Mouse (Mus musculus): ENCODE measurements around the gene Cdk20. TPM values are rescaled to one million over a fixed set of nuclear protein-coding genes. Genes with fewer than 3 reads are reported as not detected.

Cdk20 gene
- total and polyA plus RNA-seq, 3 experiments = 0.21 to 2.2 (median 1.5) TPM

DNA sequence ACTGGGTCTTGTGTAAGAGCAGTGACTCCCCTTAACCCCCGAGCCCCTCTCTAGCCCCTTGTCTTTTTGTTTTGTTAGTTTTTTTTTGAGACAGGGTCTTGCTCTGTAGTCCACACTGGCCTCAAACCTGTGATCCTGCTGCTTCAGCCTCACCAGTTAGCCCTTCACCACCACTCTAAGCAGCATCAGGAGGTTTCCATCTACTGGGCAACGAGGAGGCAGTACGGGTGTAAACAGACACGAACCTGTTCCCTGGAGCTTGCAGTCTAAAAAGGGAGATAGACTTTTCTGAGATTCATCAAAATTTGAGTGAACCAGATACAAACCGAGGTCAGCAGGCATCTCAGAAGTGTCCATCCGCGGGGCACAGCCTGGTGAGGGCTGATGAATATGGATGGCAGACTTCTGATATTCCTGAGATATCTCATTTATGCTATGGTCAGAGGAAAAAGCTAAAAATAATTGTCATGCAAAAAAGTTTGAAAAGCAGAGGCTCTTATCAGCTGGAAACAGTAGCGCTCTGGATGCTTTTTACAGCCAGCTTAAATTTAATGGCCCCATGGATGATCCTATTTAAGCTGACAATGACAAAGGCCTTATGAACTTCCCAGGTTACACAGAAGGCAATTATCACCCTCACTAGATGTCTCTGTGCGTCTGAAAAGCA, 13.3 kb downstream of the Cdk20 start:
- DNase-seq (ENCODE audit: extremely low read depth) = no peak
- no peaks in the 10 kb centered on the region for H3K36me3 ChIP-seq (replicated peaks in 1 of 2; ENCODE audit: control insufficient read depth in 1 of 2, insufficient read depth in 1 of 2, low read length in 1 of 2)
- no peak overlapping the region for H3K4me3 ChIP-seq (replicated peaks in 1 of 3; ENCODE audit: low read depth in 2 of 3, low read length in 2 of 3, poor library complexity in 1 of 3)
- TF ChIP-seq MAZ (IDR thresholded peaks at IDR 0.05; ENCODE audit: low read depth, low read length) = no peak
- no peak for TF ChIP-seq MYC (IDR thresholded peaks at IDR 0.05; ENCODE audit: low read depth, low read length)
- TF ChIP-seq ZNF384 (IDR thresholded peaks at IDR 0.05; ENCODE audit: low read depth, low read length) = no peak
- TF ChIP-seq JUN (IDR thresholded peaks at IDR 0.05; ENCODE audit: insufficient read depth, low read depth, low read length) = no peak
- TF ChIP-seq HCFC1 (IDR thresholded peaks at IDR 0.05; ENCODE audit: low read depth, low read length) = no peak
- no peak for TF ChIP-seq USF1 (IDR thresholded peaks at IDR 0.05; ENCODE audit: low read depth, low read length)
- in situ Hi-C loops (cut with MboI; ENCODE audit: low pct_ligation_motif_present, low pct_unique_long_range_greater_than_20kb, low sequenced_read_pairs) (loop anchor here (10.0 kb wide), 1 partner anchor 201 kb away; no protein-coding TSS in a partner anchor), dilution Hi-C loops (cut with MboI; ENCODE audit: extremely low pct_ligation_motif_present, extremely low pct_unique_long_range_greater_than_20kb, low sequenced_read_pairs) (no loop called here)
- peaks cover 0 to 8% of the 10 kb centered on the region in 2 experiments; a peak in 2 of 4 replicates for H3K4me1 ChIP-seq (ENCODE audit: control insufficient read depth in 1 of 2, insufficient read depth in 2 of 2)
- H3K79me2 ChIP-seq (replicated peaks; ENCODE audit: control insufficient read depth, extremely low read depth, insufficient read depth, poor library complexity, severe bottlenecking) = no peaks in the 10 kb centered on the region
- H3K9ac ChIP-seq (ENCODE audit: insufficient read depth, low read depth) = no peak overlapping the region
- H3K4me2 ChIP-seq (ENCODE audit: insufficient read depth, low read depth, poor library complexity, severe bottlenecking) = no peak overlapping the region
- no peak overlapping the region for H3K27ac ChIP-seq (ENCODE audit: insufficient read depth, low read depth)
- no peaks in the 10 kb centered on the region for H3K9me3 ChIP-seq (replicated peaks; ENCODE audit: low read length)
- H3K27me3 ChIP-seq (replicated peaks) = peaks cover 2% of the 10 kb centered on the region

DNA sequence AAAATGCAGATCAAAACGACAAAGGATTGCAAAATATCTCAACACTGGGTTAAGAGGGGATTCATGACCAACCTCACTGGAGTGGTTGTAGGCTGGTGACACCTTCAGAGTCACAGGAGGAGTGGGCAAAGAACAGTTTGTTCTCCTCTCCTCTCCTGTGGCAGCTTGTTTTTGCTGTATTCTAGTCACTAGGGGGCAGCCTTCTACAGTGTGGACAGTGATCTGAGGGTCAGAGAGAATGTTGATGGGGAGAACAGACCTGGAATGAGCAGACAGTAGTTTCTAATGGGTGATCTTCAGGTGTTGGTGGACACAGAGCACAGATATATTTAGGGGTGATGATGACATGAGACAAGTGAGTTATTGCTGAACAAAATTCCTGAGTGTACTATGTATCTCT, 15.8 kb downstream of the Cdk20 start:
- no peak overlapping the region for H3K4me2 ChIP-seq (ENCODE audit: insufficient read depth, low read depth, poor library complexity, severe bottlenecking)
- dilution Hi-C loops (cut with MboI; ENCODE audit: extremely low pct_ligation_motif_present, extremely low pct_unique_long_range_greater_than_20kb, low sequenced_read_pairs) (no loop called here), in situ Hi-C loops (cut with MboI; ENCODE audit: low pct_ligation_motif_present, low pct_unique_long_range_greater_than_20kb, low sequenced_read_pairs) (loop anchor here (10.0 kb wide), 1 partner anchor 203 kb away; no protein-coding TSS in a partner anchor)
- no peaks in the 10 kb centered on the region for H3K4me1 ChIP-seq (ENCODE audit: control insufficient read depth in 1 of 2, insufficient read depth in 2 of 2)
- no peak overlapping the region for H3K27ac ChIP-seq (ENCODE audit: insufficient read depth, low read depth)
- no peaks in the 10 kb centered on the region for H3K79me2 ChIP-seq (replicated peaks; ENCODE audit: control insufficient read depth, extremely low read depth, insufficient read depth, poor library complexity, severe bottlenecking)
- H3K27me3 ChIP-seq (replicated peaks) = no peaks in the 10 kb centered on the region
- H3K36me3 ChIP-seq (replicated peaks in 1 of 2; ENCODE audit: control insufficient read depth in 1 of 2, insufficient read depth in 1 of 2, low read length in 1 of 2) = no peaks in the 10 kb centered on the region
- no peaks in the 10 kb centered on the region for H3K9me3 ChIP-seq (replicated peaks; ENCODE audit: low read length)
- peak; percentile 34 for TF ChIP-seq SMC3 (IDR thresholded peaks at IDR 0.05; ENCODE audit: low read depth, low read length)
- TF ChIP-seq RAD21 (IDR thresholded peaks at IDR 0.05; ENCODE audit: low read depth, low read length) = peak; percentile 50
- TF ChIP-seq CTCF (conservative IDR thresholded peaks at IDR 0.05 in 1 of 2, IDR thresholded peaks at IDR 0.05 in 1 of 2; ENCODE audit: low read depth in 2 of 2, low read length in 2 of 2) = peak; percentile 53 to 55
- TF ChIP-seq USF1 (IDR thresholded peaks at IDR 0.05; ENCODE audit: low read depth, low read length) = no peak
- no peak overlapping the region for H3K4me3 ChIP-seq (replicated peaks in 1 of 3; ENCODE audit: low read depth in 2 of 3, low read length in 2 of 3, poor library complexity in 1 of 3)
- peak; percentile 45 for DNase-seq (ENCODE audit: extremely low read depth)
- H3K9ac ChIP-seq (ENCODE audit: insufficient read depth, low read depth) = no peak overlapping the region

DNA sequence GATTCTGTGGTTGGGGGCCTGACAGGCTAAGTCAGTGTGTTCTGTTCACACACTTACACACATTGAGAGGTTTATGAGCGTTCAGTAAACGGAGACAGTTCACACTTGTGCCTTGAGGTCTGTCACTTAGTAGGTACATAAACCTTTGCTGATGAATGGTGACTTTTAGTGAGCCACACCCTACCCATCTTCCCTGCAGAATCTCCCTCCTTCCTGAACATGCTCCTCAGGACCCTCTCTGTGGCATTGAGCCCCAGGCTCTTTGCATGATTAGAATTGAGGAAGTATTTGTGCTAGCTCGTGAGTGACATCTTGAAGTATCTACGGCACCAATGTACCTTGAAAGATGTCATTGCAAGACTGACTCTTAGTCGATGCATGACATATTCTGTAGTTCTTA, 16.6 kb downstream of the Cdk20 start:
- Histone ChIP-seq H3K4me3 (replicated peaks in 1 of 3; ENCODE audit: low read depth in 2 of 3, low read length in 2 of 3, poor library complexity in 1 of 3) (no peak overlapping the region), H3K36me3 (replicated peaks in 1 of 2; ENCODE audit: control insufficient read depth in 1 of 2, insufficient read depth in 1 of 2, low read length in 1 of 2) (no peaks in the 10 kb centered on the region), H3K27ac (ENCODE audit: insufficient read depth, low read depth) (no peak overlapping the region), H3K79me2 (replicated peaks; ENCODE audit: control insufficient read depth, extremely low read depth, insufficient read depth, poor library complexity, severe bottlenecking) (no peaks in the 10 kb centered on the region), H3K9me3 (replicated peaks; ENCODE audit: low read length) (no peaks in the 10 kb centered on the region), H3K4me2 (ENCODE audit: insufficient read depth, low read depth, poor library complexity, severe bottlenecking) (no peak overlapping the region), H3K27me3 (replicated peaks) (no peaks in the 10 kb centered on the region), H3K9ac (ENCODE audit: insufficient read depth, low read depth) (no peak overlapping the region), H3K4me1 (ENCODE audit: control insufficient read depth in 1 of 2, insufficient read depth in 2 of 2) (no peaks in the 10 kb centered on the region)
- TF ChIP-seq JUND (conservative IDR thresholded peaks at IDR 0.05; ENCODE audit: low read depth, low read length) (no peak), HCFC1 (IDR thresholded peaks at IDR 0.05; ENCODE audit: low read depth, low read length) (no peak), RCOR1 (conservative IDR thresholded peaks at IDR 0.05; ENCODE audit: low read depth, low read length) (no peak), CHD2 (IDR thresholded peaks at IDR 0.05; ENCODE audit: low read length) (no peak), ZKSCAN1 (IDR thresholded peaks at IDR 0.05; ENCODE audit: borderline replicate concordance, low read depth, low read length) (no peak), SMC3 (IDR thresholded peaks at IDR 0.05; ENCODE audit: low read depth, low read length) (no peak), GABPA (IDR thresholded peaks at IDR 0.05; ENCODE audit: insufficient replicate concordance, low read depth, low read length) (no peak), MAFK (IDR thresholded peaks at IDR 0.05; ENCODE audit: insufficient replicate concordance, low read length) (no peak), ETS1 (conservative IDR thresholded peaks at IDR 0.05; ENCODE audit: low read depth, low read length) (no peak), BHLHE40 (IDR thresholded peaks at IDR 0.05; ENCODE audit: low read depth, low read length) (no peak), CHD1 (IDR thresholded peaks at IDR 0.05; ENCODE audit: low read depth, low read length) (no peak), ZC3H11A (IDR thresholded peaks at IDR 0.05; ENCODE audit: low read depth, low read length) (no peak), ELF1 (IDR thresholded peaks at IDR 0.05; ENCODE audit: low read depth, low read length) (no peak), MAX (IDR thresholded peaks at IDR 0.05; ENCODE audit: low read length) (no peak), SIN3A (IDR thresholded peaks at IDR 0.05; ENCODE audit: low read length) (no peak), POLR2AphosphoS2 (IDR thresholded peaks at IDR 0.05; ENCODE audit: low read depth, low read length) (no peak), TBP (conservative IDR thresholded peaks at IDR 0.05; ENCODE audit: low read depth, low read length) (no peak), EP300 (IDR thresholded peaks at IDR 0.05; ENCODE audit: low read length) (no peak), MAZ (IDR thresholded peaks at IDR 0.05; ENCODE audit: low read depth, low read length) (no peak)
- no peak for DNase-seq (ENCODE audit: extremely low read depth)
- in situ Hi-C loops (cut with MboI; ENCODE audit: low pct_ligation_motif_present, low pct_unique_long_range_greater_than_20kb, low sequenced_read_pairs) (loop anchor here (10.0 kb wide), 1 partner anchor 204 kb away; no protein-coding TSS in a partner anchor), dilution Hi-C loops (cut with MboI; ENCODE audit: extremely low pct_ligation_motif_present, extremely low pct_unique_long_range_greater_than_20kb, low sequenced_read_pairs) (no loop called here)
